Mouse (Mus musculus) liver, embryonic 14.5 days (tissue): Measurements from ENCODE around the gene Cep63.

Experiments
- CTCF ChIP-seq: IDR thresholded peaks from 2 replicates; pipeline ENCODE4 v1.5.1; 2016; ENCODE audit warnings: antibody characterized with exemption, low read depth, control low read depth
- EP300 ChIP-seq: IDR thresholded peaks from 2 replicates; pipeline ENCODE4 v1.6.1; 2016; ENCODE audit warnings: antibody characterized with exemption, low read depth

GRCm38 (mm10) chr9:102647010-102647409, 20.7 kb upstream of the Cep63 start:
- TF ChIP-seq CTCF (no peak), EP300 (no peak)
